Mouse (Mus musculus) 416B (cell line): Measurements from ENCODE around the gene Zrsr1.

Experiments used
- DNase-seq: peaks from one replicate; pipeline ENCODE4 v3.0.0; 2011; ENCODE audit warnings: low read depth

Gene Zrsr1

GRCm38 (mm10) chr11:22972746-22973526 is 1.1 kb downstream of the Zrsr1 start:
- DNase-seq, result peak; percentile 93

GRCm38 (mm10) chr11:22973599-22973998 is 1.8 kb downstream of the Zrsr1 start:
- peak; percentile 41 for DNase-seq

- DNase-seq, result no peak
Observed at GRCm38 (mm10) chr11:22978215-22978614, 6.4 kb downstream of the Zrsr1 start.

- DNase-seq, result no peak
Observed at GRCm38 (mm10) chr11:22978711-22979110, 6.9 kb downstream of the Zrsr1 start.

GRCm38 (mm10) chr11:22979221-22979620 is 7.4 kb downstream of the Zrsr1 start:
- peak; percentile 67 for DNase-seq

- DNase-seq, result peak; percentile 19
Observed at GRCm38 (mm10) chr11:22981041-22981440, 9.2 kb downstream of the Zrsr1 start.

- DNase-seq, result no peak
Observed at GRCm38 (mm10) chr11:22981543-22981950, 9.7 kb downstream of the Zrsr1 start.

- peak; percentile 94 for DNase-seq
Observed at GRCm38 (mm10) chr11:22981984-22982757, 10.4 kb downstream of the Zrsr1 start, which contains the start of the genes Gm28048 and Commd1. Gene Gm28048, minus strand, starts transcription at chr11:22982090. Gene Commd1, minus strand, starts transcription at chr11:22982382.

- DNase-seq, result no peak
Observed at GRCm38 (mm10) chr11:22982846-22983245, 11.0 kb downstream of the Zrsr1 start.

- no peak for DNase-seq
Observed at GRCm38 (mm10) chr11:22985510-22985909, 13.7 kb downstream of the Zrsr1 start.

GRCm38 (mm10) chr11:22987357-22987756 is 15.6 kb downstream of the Zrsr1 start:
- peak; percentile 78 for DNase-seq

- DNase-seq, result no peak
Observed at GRCm38 (mm10) chr11:22989786-22990185, 18.0 kb downstream of the Zrsr1 start.

- peak; percentile 98 for DNase-seq
Observed at GRCm38 (mm10) chr11:22990393-22991126, 18.8 kb downstream of the Zrsr1 start, which contains the start of gene Cct4. Gene Cct4, plus strand, starts transcription at chr11:22990519.

- DNase-seq, result peak; percentile 26
Observed at GRCm38 (mm10) chr11:22991218-22991835, 19.5 kb downstream of the Zrsr1 start.

GRCm38 (mm10) chr11:22994271-22994670 is 22.5 kb downstream of the Zrsr1 start:
- DNase-seq, result peak; percentile 43

- DNase-seq, result no peak
Observed at GRCm38 (mm10) chr11:22995461-22995860, 23.7 kb downstream of the Zrsr1 start.

GRCm38 (mm10) chr11:22998308-22998707 is 26.5 kb downstream of the Zrsr1 start:
- DNase-seq, result no peak

- DNase-seq, result no peak
Observed at GRCm38 (mm10) chr11:23005276-23005675, 33.5 kb downstream of the Zrsr1 start.

GRCm38 (mm10) chr11:23007166-23007480 is 35.3 kb downstream of the Zrsr1 start:
- no peak for DNase-seq

- peak; percentile 52 for DNase-seq
Observed at GRCm38 (mm10) chr11:23007481-23008180, 35.8 kb downstream of the Zrsr1 start, which contains the start of gene Fam161a. Gene Fam161a, plus strand, starts transcription at chr11:23007531.

GRCm38 (mm10) chr11:23008181-23008823 is 36.5 kb downstream of the Zrsr1 start:
- peak; percentile 76 for DNase-seq
